Mouse (Mus musculus) urinary bladder, postnatal 25 days (tissue): ENCODE data around the gene Gsta1.
"Not testable (repeated sequence)": the region's sequence is repeated elsewhere in the genome, so short reads cannot be mapped to it uniquely, and the experiment has no call there.

ENCODE experiments used
- DNase-seq: peaks from one replicate; pipeline ENCODE4 v3.0.0; 2022; ENCODE audit warnings: low spot score

Gsta1 gene

DNA sequence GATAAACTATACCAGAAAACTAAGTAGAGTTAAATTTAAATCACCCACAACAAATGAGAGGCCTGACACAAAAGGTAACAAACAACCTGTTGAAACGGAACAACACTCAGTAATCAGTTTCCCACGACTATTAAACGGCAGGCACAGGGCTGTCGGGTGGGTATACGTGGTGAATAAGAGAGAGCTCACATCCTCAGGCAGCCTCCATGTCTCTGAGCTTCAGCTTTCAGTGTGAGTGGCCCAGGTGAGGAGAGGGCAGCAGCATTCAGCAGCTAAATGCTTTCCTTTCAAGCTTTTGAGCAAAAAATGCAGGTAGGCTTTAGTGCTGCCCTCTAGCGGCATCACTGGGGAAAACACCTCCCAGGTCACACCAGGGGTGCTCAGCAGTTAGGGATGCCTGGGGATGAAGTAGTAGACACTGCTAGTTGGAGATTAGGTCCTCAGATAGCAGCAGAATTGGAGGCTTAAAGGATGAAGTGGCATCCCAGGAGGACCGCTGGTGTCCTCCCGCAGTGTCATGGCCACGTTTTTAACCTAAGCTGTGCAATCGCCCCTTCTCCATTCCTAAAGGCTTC, 2.8 kb downstream of the Gsta1 start:
- not testable (repeated sequence) for DNase-seq

DNA sequence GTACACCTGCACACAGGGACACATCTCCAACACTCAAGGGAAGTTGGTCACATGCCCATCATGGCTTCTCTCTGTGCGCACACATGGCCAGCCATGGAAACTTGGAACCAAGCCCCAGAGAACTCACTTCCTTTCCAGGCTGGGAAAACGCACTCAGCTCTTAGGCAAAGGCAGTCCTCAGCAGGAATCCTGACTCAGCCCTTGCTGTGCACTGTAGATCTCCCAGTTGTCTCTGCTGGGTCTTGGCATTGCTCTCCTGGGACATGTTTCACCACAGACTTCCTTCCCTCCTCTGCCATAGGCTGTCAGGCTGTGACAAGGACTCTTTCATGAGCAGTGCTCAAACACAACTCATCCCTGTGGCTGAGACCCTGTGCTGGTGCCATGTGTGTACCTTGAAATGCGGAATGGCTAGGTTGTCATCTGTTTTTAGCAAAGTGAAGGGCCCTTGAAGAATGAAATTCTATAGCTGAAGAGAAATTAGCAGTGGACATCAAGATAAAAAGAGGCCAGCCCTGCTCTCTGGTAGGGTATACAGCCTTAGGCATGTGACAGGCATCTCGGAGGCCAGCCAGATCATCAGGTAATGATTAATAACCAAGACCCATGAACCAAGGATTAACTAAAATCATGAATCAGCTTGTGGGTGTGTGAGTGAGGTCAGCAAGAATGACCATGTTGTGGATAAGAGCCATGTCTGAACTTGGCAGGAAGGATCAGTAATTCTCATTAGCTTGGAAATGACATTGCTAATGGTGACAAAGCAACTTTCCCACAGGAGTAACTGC, 25.4 kb downstream of the Gsta1 start:
- DNase-seq = not testable (repeated sequence)

DNA sequence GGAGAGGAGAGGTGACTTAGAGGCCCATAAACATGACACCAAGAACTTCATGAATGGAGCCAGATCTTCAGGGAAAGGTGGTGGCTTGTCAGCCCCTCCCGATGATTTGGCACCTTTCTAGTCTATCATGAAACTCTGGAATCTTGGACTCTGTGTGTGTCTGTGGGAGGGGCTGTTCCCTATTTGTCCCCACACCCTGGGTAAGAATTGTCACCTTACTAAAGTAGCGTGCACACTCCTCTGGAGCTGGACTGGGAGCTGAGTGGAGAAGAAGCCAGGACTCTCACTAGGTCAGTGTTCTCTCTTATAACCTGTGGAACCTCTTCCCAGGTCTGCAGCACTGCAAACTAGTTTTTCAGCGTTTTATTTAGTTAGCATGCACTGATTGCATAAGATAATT, 26.5 kb downstream of the Gsta1 start, which contains the start of gene Gm3776:
Gene Gm3776 (plus strand): TSS at position 216 of the 400 bp plus-strand sequence.
- not testable (repeated sequence) for DNase-seq

DNA sequence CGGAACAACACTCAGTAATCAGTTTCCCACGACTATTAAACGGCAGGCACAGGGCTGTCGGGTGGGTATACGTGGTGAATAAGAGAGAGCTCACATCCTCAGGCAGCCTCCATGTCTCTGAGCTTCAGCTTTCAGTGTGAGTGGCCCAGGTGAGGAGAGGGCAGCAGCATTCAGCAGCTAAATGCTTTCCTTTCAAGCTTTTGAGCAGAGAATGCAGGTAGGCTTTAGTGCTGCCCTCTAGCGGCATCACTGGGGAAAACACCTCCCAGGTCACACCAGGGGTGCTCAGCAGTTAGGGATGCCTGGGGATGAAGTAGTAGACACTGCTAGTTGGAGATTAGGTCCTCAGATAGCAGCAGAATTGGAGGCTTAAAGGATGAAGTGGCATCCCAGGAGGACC, 29.2 kb downstream of the Gsta1 start:
- DNase-seq = peak; percentile 46

DNA sequence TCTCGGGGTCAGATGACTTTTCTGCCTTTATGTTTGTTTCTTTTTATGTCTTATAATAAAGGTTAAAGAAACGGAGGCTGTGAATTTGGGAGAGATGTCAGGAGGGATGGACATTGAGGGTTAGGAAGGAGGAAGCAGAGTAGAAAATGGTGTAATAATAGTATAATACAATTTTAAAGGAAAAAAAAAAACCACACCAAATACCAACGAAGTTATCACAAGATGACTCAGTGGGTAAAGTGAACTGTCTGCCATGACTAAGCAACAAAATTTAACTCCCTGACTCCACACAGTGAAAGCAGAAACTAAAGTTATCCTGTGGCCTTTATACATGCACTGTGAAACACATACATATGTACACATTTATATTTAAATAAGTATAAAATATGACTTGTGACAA, 40.5 kb downstream of the Gsta1 start:
- DNase-seq = not testable (repeated sequence)

DNA sequence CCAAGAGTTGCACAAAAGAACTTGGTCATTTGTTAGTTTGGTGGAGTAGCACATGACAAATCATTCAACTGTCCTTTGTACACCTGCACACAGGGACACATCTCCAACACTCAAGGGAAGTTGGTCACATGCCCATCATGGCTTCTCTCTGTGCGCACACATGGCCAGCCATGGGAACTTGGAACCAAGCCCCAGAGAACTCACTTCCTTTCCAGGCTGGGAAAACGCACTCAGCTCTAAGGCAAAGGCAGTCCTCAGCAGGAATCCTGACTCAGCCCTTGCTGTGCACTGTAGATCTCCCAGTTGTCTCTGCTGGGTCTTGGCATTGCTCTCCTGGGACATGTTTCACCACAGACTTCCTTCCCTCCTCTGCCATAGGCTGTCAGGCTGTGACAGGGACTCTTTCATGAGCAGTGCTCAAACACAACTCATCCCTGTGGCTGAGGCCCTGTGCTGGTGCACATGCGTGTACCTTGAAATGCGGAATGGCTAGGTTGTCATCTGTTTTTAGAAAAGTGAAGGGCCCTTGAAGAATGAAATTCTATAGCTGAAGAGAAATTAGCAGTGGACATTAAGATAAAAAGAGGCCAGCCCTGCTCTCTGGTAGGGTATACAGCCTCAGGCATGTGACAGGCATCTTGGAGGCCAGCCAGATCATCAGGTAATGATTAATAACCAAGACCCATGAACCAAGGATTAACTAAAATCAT, 51.7 kb downstream of the Gsta1 start:
- DNase-seq = not testable (repeated sequence)

DNA sequence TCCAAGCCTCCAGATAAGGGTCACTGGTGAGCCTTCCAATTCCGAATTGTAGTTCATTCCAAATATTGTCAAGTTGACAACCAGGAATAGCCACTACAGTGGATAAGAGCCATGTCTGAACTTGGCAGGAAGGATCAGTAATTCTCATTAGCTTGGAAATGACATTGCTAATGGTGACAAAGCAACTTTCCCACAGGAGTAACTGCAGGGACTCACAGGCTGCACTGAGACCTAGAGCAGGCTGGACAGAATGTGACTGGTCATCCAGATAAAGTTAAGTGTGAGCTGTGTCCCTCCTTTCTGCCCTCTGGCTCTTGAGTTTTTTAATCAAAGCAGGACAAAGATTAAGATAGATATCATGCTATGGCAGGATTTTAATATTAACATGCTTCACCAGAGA, 58.6 kb downstream of the Gsta1 start:
- DNase-seq = not testable (repeated sequence)

DNA sequence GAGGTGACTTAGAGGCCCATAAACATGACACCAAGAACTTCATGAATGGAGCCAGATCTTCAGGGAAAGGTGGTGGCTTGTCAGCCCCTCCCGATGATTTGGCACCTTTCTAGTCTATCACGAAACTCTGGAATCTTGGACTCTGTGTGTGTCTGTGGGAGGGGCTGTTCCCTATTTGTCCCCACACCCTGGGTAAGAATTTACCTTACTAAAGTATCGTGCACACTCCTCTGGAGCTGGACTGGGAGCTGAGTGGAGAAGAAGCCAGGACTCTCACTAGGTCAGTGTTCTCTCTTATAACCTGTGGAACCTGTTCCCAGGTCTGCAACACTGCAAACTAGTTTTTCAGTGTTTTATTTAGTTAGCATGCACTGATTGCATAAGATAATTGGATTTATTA, 59.3 kb downstream of the Gsta1 start, which contains the start of gene Gm10639:
Gene Gm10639 (plus strand): TSS at position 201 of the 400 bp plus-strand sequence.
- DNase-seq = not testable (repeated sequence)
